Mouse (Mus musculus) forebrain, postnatal 0 days (tissue): Measurements from ENCODE around the gene Mettl7b. TPM values are rescaled to one million over a fixed set of nuclear protein-coding genes. Genes with fewer than 3 reads are reported as not detected.

Experiments used
- ATAC-seq: fragments of 200-750 bp; cut with Nextera tagmentation; 2 replicates; pipeline ENCODE4 v1.8.0; 2017; ENCODE audit warnings: mild to moderate bottlenecking, moderate library complexity
- DNase-seq: peaks from one replicate; pipeline ENCODE4 v3.0.0-alpha.2; 2015
- H3K27ac ChIP-seq: fragments of 300-500 bp; sonication (generic); 2 replicates; pipeline ENCODE4 v1.5.1; 2014; ENCODE audit warnings: low read depth, mild to moderate bottlenecking, antibody characterized with exemption, low read length, moderate library complexity, mixed read lengths
- H3K27me3 ChIP-seq: fragments of 300-500 bp; sonication (generic); 2 replicates; pipeline ENCODE4 v1.6.1; 2014; ENCODE audit warnings: mild to moderate bottlenecking, low read length, mixed read lengths; ENCODE audit not compliant: insufficient read depth
- H3K36me3 ChIP-seq: fragments of 300-500 bp; sonication (generic); 2 replicates; pipeline ENCODE4 v1.6.1; 2014; ENCODE audit warnings: mild to moderate bottlenecking, moderate library complexity; ENCODE audit not compliant: insufficient read depth
- H3K4me1 ChIP-seq: fragments of 300-500 bp; sonication (generic); 2 replicates; pipeline ENCODE4 v1.6.1; 2014; ENCODE audit warnings: antibody characterized with exemption; ENCODE audit not compliant: insufficient read depth
- H3K4me2 ChIP-seq: fragments of 300-500 bp; sonication (generic); 2 replicates; pipeline ENCODE4 v1.6.1; 2014; ENCODE audit warnings: low read depth, mild to moderate bottlenecking, moderate library complexity
- H3K4me3 ChIP-seq: fragments of 300-500 bp; sonication (generic); 2 replicates; pipeline ENCODE4 v1.5.1; 2014; ENCODE audit warnings: low read depth, low read length, mixed read lengths
- H3K9ac ChIP-seq: fragments of 300-500 bp; sonication (generic); 2 replicates; pipeline ENCODE4 v1.6.1; 2014; ENCODE audit warnings: mild to moderate bottlenecking
- H3K9me3 ChIP-seq: fragments of 300-500 bp; sonication (generic); 2 replicates; pipeline ENCODE4 v1.6.1; 2016; ENCODE audit warnings: low read length
- CTCF ChIP-seq: sonication (generic); IDR thresholded peaks from 2 replicates; pipeline ENCODE4 v1.5.1; 2016; ENCODE audit warnings: antibody characterized with exemption, control low read depth, low read depth
- WGBS: fragments of 180-500 bp; shearing (Covaris S2); extraction: QIAGEN DNeasy Blood & Tissue Kit; methylation state at CpG from one replicate; pipeline ENCODE4 v1.1.7; 2014; 5-methylcytosine and 5-hydroxymethylcytosine counted together
- polyA plus RNA-seq: library from polyadenylated mRNA; unstranded; fragments of >200 nt; fragmentation: Nextera tagmentation; extraction: Ambion mirVana; gene quantifications from 2 replicates; pipeline ENCODE4 v1.2.1, GENCODE M21; 2015
- total RNA-seq: library from RNA; depleted of rRNA; stranded (reverse); fragments of >200 nt; gene quantifications from 2 replicates; pipeline ENCODE4 v1.2.3, GENCODE M21; 2014

The Mettl7b gene
- total and polyA plus RNA-seq, 2 experiments from 2014 or later = not detected

- DNase-seq (no peak), ATAC-seq (no peak)
- 83% methylated on average over 3 of the region's 3 CpGs for WGBS
- no peaks in the 10 kb centered on the region for H3K36me3 ChIP-seq
- no peaks in the 10 kb centered on the region for H3K27me3 ChIP-seq
- H3K4me1 ChIP-seq = no peaks in the 10 kb centered on the region
- H3K27ac ChIP-seq = no peak overlapping the region
- H3K4me3 ChIP-seq = no peak overlapping the region
- H3K9me3 ChIP-seq = no peaks in the 10 kb centered on the region
- H3K9ac ChIP-seq = no peak overlapping the region
- no peak for TF ChIP-seq CTCF
- no peak overlapping the region for H3K4me2 ChIP-seq
Observed at GRCm38 (mm10) chr10:128980644-128981365, 20.0 kb upstream of the Mettl7b start.

GRCm38 (mm10) chr10:128977522-128978114 lies 16.8 kb upstream of the Mettl7b start:
- Histone ChIP-seq H3K4me3 (no peak overlapping the region), H3K27ac (no peak overlapping the region), H3K27me3 (no peaks in the 10 kb centered on the region), H3K9me3 (no peaks in the 10 kb centered on the region), H3K4me2 (no peak overlapping the region), H3K4me1 (no peaks in the 10 kb centered on the region), H3K9ac (no peak overlapping the region), H3K36me3 (no peaks in the 10 kb centered on the region)
- DNase-seq (peak; percentile 75), ATAC-seq (peak; percentile 93)
- peak; percentile 85 for TF ChIP-seq CTCF
- WGBS = 25% methylated on average over 9 of the region's 9 CpGs

GRCm38 (mm10) chr10:128976395-128976794 lies 15.6 kb upstream of the Mettl7b start:
- no peak for TF ChIP-seq CTCF
- no peaks in the 10 kb centered on the region for H3K9me3 ChIP-seq

GRCm38 (mm10) chr10:128972841-128973240 lies 12.1 kb upstream of the Mettl7b start:
- no peak for ATAC-seq
- Histone ChIP-seq H3K4me1 (no peaks in the 10 kb centered on the region), H3K9ac (no peak overlapping the region), H3K4me3 (no peak overlapping the region), H3K27ac (no peak overlapping the region), H3K4me2 (no peak overlapping the region), H3K27me3 (no peaks in the 10 kb centered on the region), H3K9me3 (no peaks in the 10 kb centered on the region), H3K36me3 (no peaks in the 10 kb centered on the region)
- DNase-seq = no peak
- WGBS = 79% methylated on average over 4 of the region's 4 CpGs
- TF ChIP-seq CTCF = no peak

More at GRCm38 (mm10) chr10:128976395-128976794, 15.6 kb upstream of the Mettl7b start:
- Histone ChIP-seq H3K27ac (no peak overlapping the region), H3K4me3 (no peak overlapping the region), H3K27me3 (no peaks in the 10 kb centered on the region), H3K4me2 (no peak overlapping the region), H3K9ac (no peak overlapping the region), H3K36me3 (no peaks in the 10 kb centered on the region), H3K4me1 (no peaks in the 10 kb centered on the region)
- no peak for DNase-seq
- no peak for ATAC-seq
- WGBS = 70% methylated on average over 3 of the region's 3 CpGs

GRCm38 (mm10) chr10:128970740-128971250 lies 10.0 kb upstream of the Mettl7b start:
- DNase-seq = no peak
- Histone ChIP-seq H3K9me3 (no peaks in the 10 kb centered on the region), H3K9ac (no peak overlapping the region), H3K4me2 (no peak overlapping the region), H3K4me1 (no peaks in the 10 kb centered on the region), H3K27ac (no peak overlapping the region), H3K27me3 (no peaks in the 10 kb centered on the region), H3K4me3 (no peak overlapping the region), H3K36me3 (no peaks in the 10 kb centered on the region)
- no peak for ATAC-seq
- no peak for TF ChIP-seq CTCF
- 33% methylated on average over 1 of the region's 1 CpGs for WGBS

- H3K4me3 ChIP-seq = no peak overlapping the region
- no peaks in the 10 kb centered on the region for H3K4me1 ChIP-seq
- DNase-seq (no peak), ATAC-seq (no peak)
- H3K36me3 ChIP-seq = no peaks in the 10 kb centered on the region
- 42% methylated on average over 1 of the region's 1 CpGs for WGBS
- no peak overlapping the region for H3K27ac ChIP-seq
- no peak overlapping the region for H3K9ac ChIP-seq
- no peaks in the 10 kb centered on the region for H3K27me3 ChIP-seq
- H3K4me2 ChIP-seq = no peak overlapping the region
- TF ChIP-seq CTCF = no peak
- H3K9me3 ChIP-seq = no peaks in the 10 kb centered on the region
Observed at GRCm38 (mm10) chr10:128968341-128968749, 7.6 kb upstream of the Mettl7b start.

- TF ChIP-seq CTCF = no peak
- H3K4me2 ChIP-seq = no peak overlapping the region
- 87% methylated on average over 6 of the region's 6 CpGs for WGBS
Observed at GRCm38 (mm10) chr10:128965871-128966270, 5.1 kb upstream of the Mettl7b start.

More at GRCm38 (mm10) chr10:128965871-128966270, 5.1 kb upstream of the Mettl7b start:
- H3K36me3 ChIP-seq = no peaks in the 10 kb centered on the region
- H3K9me3 ChIP-seq = no peaks in the 10 kb centered on the region
- DNase-seq = no peak
- no peak for ATAC-seq
- H3K27me3 ChIP-seq = no peaks in the 10 kb centered on the region
- no peak overlapping the region for H3K4me3 ChIP-seq
- H3K9ac ChIP-seq = no peak overlapping the region
- no peak overlapping the region for H3K27ac ChIP-seq
- no peaks in the 10 kb centered on the region for H3K4me1 ChIP-seq
